Mouse (Mus musculus): ENCODE measurements around the gene Ern1.
"Not testable (repeated sequence)": the region's sequence is repeated elsewhere in the genome, so short reads cannot be mapped to it uniquely, and the experiment has no call there.

Ern1 gene

DNA sequence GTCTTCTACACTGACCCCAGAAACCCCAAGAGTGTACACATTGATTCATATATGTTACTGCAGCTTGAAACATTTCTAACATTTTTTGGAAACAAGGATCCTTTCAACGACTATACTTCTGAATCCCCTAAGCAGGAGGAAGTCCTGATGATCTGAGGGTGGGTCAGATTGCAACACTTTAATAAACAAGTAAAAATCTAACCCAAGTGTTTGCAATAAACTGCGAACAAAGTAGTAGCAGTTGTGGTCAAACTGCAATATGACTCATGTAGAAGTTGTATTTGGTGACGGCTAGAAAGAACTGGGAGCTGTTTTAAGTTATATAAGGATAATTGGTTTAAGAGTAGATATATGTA lies 7.1 kb downstream of the Ern1 start:
- DNase-seq (ENCODE audit: low spot score) = no peak

GRCm38 (mm10) chr11:106479619-106480529 lies 7.8 kb downstream of the Ern1 start:
- DNase-seq (ENCODE audit: low spot score) = no peak

GRCm38 (mm10) chr11:106478745-106479144 lies 8.9 kb downstream of the Ern1 start:
- no peak for DNase-seq (ENCODE audit: low spot score)

- no peak for DNase-seq (ENCODE audit: low spot score)
These were observed 10.0 kb downstream of the Ern1 start for GRCm38 (mm10) chr11:106477505-106478160.

DNA sequence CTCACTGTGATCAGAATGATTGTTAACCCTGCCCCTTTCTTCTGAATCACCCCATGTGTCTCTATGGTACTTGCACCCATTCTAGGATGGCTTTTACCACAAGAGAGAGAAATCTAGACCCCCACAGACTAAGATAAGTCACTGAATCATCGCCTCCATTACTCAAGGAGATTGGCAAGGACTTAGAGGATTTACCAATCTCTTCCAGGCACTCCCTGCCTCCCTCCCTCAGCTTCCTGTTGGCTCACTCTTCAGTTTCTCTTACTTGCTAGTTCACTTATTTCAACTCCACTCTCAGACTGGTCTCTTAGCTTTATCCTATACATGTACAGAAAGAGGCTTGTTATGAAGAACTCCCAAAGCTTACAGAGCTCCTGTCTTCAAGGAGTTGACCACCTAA lies 12.3 kb downstream of the Ern1 start:
- DNase-seq (ENCODE audit: low spot score) = no peak

DNA sequence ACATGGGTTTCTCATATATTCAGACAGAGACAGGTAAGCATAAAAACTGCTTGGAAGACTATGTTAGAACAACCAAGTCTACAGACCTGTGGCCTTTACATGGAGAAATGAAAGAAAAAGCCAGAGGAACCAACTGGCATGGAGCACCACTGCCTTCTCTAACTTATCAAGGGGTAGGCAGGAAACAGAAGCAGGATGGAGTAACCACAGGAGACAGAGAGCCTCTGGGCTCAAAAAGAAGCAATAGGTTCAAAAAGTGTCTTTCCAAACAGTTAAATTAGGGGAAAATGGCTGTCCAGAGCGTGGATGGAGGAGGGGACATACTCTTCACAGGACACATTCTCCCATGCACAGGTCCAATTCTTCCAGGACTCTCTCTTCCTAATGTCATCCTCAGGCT lies 16.0 kb downstream of the Ern1 start:
- no peak for DNase-seq (ENCODE audit: low spot score)

GRCm38 (mm10) chr11:106468509-106468908 lies 19.1 kb downstream of the Ern1 start:
- DNase-seq (ENCODE audit: low spot score) = no peak

GRCm38 (mm10) chr11:106465932-106466331 lies 21.7 kb downstream of the Ern1 start:
- DNase-seq (ENCODE audit: low spot score) = no peak

DNA sequence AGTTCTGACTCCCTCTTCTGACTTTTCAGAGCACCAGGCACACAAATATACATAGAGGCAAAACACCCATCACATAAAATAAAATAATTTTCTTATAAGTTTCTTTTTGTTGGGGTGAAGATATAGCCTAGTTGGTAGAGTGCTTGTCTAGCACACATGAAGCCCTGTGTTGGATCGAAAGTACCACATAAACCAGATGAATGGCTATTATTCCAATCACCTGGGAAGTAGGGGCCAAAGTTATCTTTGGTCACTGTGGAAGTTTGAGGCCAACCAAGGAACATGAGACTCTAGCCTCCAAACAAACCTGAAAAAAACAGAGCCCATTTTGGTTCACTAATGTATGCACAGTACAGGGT lies 22.1 kb downstream of the Ern1 start:
- no peak for DNase-seq (ENCODE audit: low spot score)

DNA sequence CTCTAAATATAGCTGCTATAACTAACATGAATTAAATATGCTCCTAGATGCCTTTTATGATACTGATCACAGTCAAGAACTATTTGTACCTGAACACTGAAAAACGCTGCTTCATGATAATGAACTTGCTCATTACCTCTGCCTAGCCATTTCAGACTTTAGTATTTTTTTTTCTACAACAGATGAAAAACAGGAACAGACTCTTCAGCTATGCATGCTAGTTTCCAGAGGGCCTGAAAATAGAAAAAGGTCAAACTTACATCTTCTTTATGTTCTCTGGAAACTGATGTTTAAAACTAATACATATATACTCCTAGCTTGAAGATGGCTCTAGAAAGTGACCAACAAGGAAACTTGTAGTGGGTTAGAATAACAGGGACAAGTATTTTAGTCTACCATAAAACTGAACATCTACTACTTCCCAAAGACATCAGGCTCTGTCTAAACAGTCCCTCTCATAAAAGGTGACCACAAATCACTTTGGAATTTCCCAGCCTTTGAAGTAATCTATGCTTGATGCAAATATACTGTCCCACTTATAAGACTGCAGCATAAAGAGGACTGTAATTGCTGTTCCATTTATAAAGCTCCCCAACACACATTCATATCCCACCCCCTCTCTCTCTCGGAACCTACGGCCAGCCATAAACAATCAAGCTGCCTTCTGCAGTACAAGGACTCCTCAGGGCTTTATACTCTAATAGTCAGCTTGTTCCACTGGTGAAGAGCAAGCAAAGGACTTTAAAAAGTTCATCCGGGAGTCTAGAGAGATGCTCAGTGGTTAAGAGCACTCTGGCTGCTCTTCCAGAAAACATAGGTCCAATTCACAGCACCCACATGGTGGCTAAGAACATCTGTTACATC lies 22.7 kb downstream of the Ern1 start:
- no peak for DNase-seq (ENCODE audit: low spot score)

DNA sequence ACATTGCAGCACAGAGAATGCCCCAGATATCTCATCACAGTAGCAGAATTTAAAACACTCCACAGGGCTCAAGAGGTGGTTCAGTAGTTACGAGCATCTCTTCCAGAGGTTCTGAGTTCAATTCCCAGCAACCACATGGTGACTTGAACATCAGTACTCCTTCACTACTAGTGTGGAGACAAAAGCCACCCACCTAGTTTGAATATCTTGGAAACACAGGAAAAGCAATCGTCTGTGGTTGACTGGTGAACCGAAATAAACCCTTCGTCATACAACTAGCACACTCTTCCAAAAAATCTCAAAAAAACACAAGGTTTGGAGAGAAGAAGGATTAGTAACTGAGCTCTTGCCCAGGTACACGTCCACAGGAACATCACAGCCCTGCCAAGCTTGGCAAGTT lies 23.8 kb downstream of the Ern1 start:
- DNase-seq (ENCODE audit: low spot score) = no peak

GRCm38 (mm10) chr11:106462309-106462708 lies 25.3 kb downstream of the Ern1 start:
- DNase-seq (ENCODE audit: low spot score) = no peak

DNA sequence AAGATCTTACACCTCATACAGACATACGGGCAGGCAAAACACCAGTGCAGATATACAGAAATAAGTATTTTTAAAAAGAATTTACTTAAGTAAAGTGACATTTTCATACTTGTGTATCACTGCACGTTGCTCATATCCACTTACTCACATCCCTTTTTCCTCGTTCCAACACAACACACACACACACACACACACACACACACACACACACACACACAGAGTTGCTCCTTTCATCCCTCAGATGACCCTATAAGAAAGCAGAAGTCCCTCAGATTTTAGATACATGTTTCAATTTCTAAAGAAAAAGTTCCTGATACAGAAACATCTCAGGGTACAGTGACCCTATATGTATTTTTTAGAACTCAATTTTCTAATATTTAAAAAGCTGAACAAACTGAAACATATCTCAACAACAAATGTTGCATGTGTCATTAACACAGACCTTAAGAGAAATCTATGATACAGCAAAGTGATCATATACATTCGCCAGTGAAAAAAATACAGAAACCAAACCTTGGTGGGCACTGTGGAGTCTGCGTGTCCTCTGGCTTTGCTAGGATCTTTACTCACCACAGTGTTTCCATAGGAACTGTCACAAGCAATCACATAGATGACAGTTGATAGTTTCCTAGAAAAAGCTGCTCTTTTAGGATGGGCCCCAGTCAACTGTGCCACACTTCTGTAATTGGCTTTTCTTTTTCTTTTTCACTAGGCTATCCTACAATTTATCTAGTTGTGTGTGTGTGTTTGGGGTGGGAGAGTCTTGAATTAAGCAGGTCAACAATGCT lies 26.3 kb downstream of the Ern1 start:
- no peak for DNase-seq (ENCODE audit: low spot score)

DNA sequence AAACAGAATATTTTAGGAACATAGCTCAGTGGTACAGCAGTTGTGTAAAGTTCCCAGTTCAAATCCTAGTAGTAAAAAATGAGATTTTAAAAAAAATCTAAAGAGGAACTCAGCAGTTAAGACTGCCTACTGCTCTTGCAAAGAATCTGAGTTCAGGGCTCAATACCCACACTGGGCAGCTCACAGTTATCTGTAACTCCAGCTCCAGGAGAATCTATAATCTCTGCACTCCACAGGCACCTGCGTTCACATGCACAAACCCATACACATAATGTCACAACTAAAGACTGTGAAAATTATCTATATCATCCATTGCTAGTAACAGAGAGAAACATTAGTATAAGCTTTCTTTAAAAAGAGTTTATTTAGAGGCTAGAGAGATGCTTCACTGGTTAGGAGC lies 27.0 kb downstream of the Ern1 start:
- no peak for DNase-seq (ENCODE audit: low spot score)

DNA sequence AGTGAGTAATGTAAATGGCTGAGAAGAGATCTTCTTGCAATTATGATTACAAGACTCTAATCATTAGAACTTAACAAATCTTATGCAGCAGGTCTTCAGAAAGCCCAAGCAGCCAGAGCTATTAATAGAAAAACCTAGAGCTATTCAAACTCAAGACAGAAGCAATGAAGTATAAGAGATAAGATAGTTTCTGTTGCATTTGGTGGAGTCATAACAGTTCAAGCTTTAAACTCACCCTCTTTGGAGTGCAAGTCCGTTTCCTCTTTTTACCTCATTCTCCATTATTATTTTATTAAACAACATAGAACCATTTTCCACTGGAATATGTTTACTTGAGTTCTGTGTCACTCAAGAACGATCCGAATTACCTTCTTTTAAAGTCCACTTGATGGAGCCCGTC lies 29.1 kb downstream of the Ern1 start:
- no peak for DNase-seq (ENCODE audit: low spot score)

GRCm38 (mm10) chr11:106443646-106444045 lies 44.0 kb downstream of the Ern1 start:
- no peak for DNase-seq (ENCODE audit: low spot score)

- not testable (repeated sequence) for DNase-seq (ENCODE audit: low spot score)
These were observed 45.1 kb downstream of the Ern1 start for GRCm38 (mm10) chr11:106442564-106442963.

GRCm38 (mm10) chr11:106440318-106440717 lies 47.3 kb downstream of the Ern1 start:
- no peak for DNase-seq (ENCODE audit: low spot score)

DNA sequence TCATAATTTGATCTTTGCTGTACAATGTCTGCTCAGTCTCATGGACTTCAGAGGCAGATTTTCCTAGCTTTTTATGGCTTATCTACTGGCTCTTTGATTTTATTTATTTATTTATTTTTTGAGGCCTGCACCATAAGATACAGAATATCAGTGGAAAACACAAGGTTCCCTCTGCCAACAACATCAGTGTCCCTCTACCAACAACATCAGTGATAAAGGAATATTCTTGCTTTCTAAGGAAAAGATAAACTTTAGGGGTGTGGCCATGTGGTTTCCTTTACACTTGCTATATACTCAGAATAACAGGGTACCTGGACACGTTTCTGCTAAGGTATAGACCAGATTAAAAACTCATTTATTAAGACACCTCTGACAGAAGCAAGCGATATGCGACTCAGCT lies 48.3 kb downstream of the Ern1 start:
- no peak for DNase-seq (ENCODE audit: low spot score)

DNA sequence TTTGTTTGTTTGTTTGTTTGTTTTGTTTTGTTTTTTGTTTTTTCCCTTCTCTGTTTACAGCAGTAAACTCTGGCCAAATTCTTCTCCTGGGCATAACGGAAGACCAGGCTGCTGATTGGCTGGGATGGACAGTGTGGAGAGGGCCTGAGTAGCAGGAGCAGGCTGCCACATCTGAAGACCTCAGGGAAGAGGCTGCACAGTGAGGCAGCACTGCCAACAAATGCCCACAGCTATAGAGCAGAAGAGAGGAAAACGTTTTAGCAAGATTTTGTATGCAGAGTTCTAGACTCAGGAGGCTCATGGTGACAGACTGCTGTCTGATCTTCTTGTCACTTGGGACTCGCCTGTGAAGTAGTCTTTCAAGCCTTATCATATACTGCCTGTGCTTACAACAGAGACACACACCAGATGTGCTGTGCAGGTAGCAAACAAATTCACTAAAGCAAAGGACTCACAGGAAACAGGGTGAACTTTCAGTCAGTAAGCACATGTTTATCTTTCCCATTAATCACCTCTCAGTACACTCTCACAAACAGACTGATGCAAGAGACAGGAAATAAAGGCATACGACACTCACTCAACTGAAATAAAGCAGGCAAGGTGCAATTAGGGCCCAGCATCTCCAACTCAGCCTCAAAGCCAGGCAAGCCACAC lies 49.0 kb downstream of the Ern1 start:
- DNase-seq (ENCODE audit: low spot score) = no peak

- no peak for DNase-seq (ENCODE audit: low spot score)
These were observed 50.1 kb downstream of the Ern1 start for GRCm38 (mm10) chr11:106437543-106437942.
